11 mouse cellular contexts compared by ENCODE assay signal in the genomic region with DNA sequence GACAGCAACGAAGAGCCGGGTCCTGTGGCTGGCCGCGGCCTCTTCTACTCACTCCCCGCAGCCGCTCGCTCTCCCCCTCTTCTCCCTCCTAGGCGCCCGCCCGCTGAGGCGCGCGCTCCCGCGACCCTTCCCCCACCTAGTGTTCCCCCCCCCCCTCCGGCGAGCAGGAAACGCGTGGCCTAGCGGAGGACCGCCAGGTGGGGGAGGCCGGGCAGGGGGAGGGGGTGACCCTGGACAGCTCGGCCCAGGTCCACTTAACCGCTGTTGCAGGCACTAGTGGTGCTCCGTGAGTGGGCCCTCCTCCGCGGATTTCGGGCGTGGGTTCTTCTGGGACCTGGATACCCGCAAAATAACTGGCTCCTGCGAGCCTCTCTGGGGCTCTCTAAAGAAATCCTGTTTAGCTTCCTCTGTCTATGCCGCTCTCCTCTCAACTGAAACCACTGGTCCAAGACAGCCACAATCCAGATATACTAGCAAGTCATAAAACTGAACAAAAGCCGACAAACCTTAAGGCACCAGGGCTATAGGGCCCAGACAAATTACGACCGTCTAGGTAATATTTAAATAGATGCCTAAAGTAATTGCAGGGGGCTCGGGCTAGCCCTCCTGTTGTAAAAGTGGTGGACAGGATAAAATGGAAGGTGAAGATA. TPM values are rescaled to one million over a fixed set of nuclear protein-coding genes. Genes with fewer than 3 reads are reported as not detected.
DNase-seq lines count a peak whose midpoint lies in the region.
"Had no signal": no experiment of that assay in that cellular context is flagged by ENCODE, and none has a peak within 500 bp of the region (broad histone marks: within the 10 kb centered on the region; RNA-seq: fewer than 3 reads in every experiment).

A gene (minus strand): TSS at position 574 of the 650 bp plus-strand sequence.

- 2% methylated on average over 34 of the region's 36 CpGs for WGBS in heart, embryonic 10.5 days

- DNase-seq in heart, embryonic 10.5 days (ENCODE audit: low spot score): no peak
- DNase-seq in heart, postnatal 25 days (ENCODE audit: low spot score): no peak
- peak; percentile 67 for DNase-seq in urinary bladder, postnatal 14 days (ENCODE audit: low spot score)
- DNase-seq in urinary bladder, postnatal 25 days (ENCODE audit: low spot score): no peak
- peak; percentile 86 for DNase-seq in kidney, postnatal 10 days
- DNase-seq in splenic B cell, adult 2 months (ENCODE audit: low read depth, low spot score): peak; percentile 15
- no peak for DNase-seq in spleen, postnatal 4 days (ENCODE audit: low spot score in 2 of 2)
- no peak for DNase-seq in left cerebral cortex, adult 18-20 months (ENCODE audit: low spot score in 2 of 2)
- DNase-seq: cerebellum, adult 9-11 months; lung, adult 18-20 months had no signal

- H3K4me1 ChIP-seq in heart, embryonic 10.5 days: peaks cover 25% of the 10 kb centered on the region

- H3K27ac ChIP-seq in heart, embryonic 10.5 days: no peak within 1 kb of the TSS

- H3K36me3 ChIP-seq in heart, embryonic 10.5 days: no peaks in the 10 kb centered on the region
- no peaks in the 10 kb centered on the region for H3K36me3 ChIP-seq in splenic B cell, adult 2 months (ENCODE audit: control insufficient read depth, insufficient read depth, low read length, poor library complexity, severe bottlenecking)

- intact Hi-C loops in heart, postnatal 25 days (cut with DNase I): no loop called here

- H3K4me3 ChIP-seq in heart, embryonic 10.5 days: peak within 1 kb of the TSS; percentile 34

- H3K9me3 ChIP-seq in heart, embryonic 10.5 days: no peaks in the 10 kb centered on the region

- peaks cover 99% of the 10 kb centered on the region for H3K27me3 ChIP-seq in heart, embryonic 10.5 days (ENCODE audit: insufficient read depth, poor library complexity, severe bottlenecking)
- H3K27me3 ChIP-seq in splenic B cell, adult 2 months (ENCODE audit: control insufficient read depth, insufficient read depth, low read length, poor library complexity, severe bottlenecking): peaks cover 10% of the 10 kb centered on the region

RNA-seq across cellular contexts. Expression of the gene that starts here (rescaled TPM):
- polyA plus RNA-seq in heart, embryonic 10.5 days (2016; fragmentation: Nextera tagmentation; extraction: Ambion mirVana): 0.37 and 5.6 TPM in 2 replicates
- total RNA-seq in heart, postnatal 25 days (2021): not detected
- total RNA-seq in left cerebral cortex, adult 18-20 months (2021): not detected
- polyA plus RNA-seq: forebrain, embryonic 16.5 days had no signal

Comparison
In these comparisons a context has a peak if more than half of its experiments do, and no peak if none do; other contexts are left out.
1. DNase-seq: peak in urinary bladder, postnatal 14 days (single experiment), kidney, postnatal 10 days (single experiment) and splenic B cell, adult 2 months (single experiment); none in heart, embryonic 10.5 days (single experiment), heart, postnatal 25 days (single experiment), urinary bladder, postnatal 25 days (single experiment), spleen, postnatal 4 days (0 of 2) and left cerebral cortex, adult 18-20 months (0 of 2).